Mouse (Mus musculus) small intestine, adult 2 months (tissue): ENCODE data around the gene Cracr2a.

Source experiments
- CTCF ChIP-seq: fragments of 200-500 bp; IDR thresholded peaks from 2 replicates; pipeline ENCODE4 v1.5.1; 2012; ENCODE audit warnings: low read depth, mild to moderate bottlenecking, control low read depth, inconsistent platforms, low read length, moderate library complexity, mixed read lengths; ENCODE audit not compliant: insufficient replicate concordance, insufficient read length; ENCODE audit errors: extremely low read depth
- POLR2A ChIP-seq: fragments of 200-500 bp; IDR thresholded peaks from 2 replicates; pipeline ENCODE4 v1.6.1; 2012; ENCODE audit warnings: low read depth, mild to moderate bottlenecking, control low read depth, inconsistent platforms, low read length, moderate library complexity

GRCm38 (mm10) chr6:127676866-127677265 lies 115.7 kb downstream of the Cracr2a start:
- no peak for TF ChIP-seq CTCF
- TF ChIP-seq POLR2A: no peak
